Mouse (Mus musculus): ENCODE results near the gene 2310034G01Rik.

2310034G01Rik gene

GRCm38 (mm10) chr19:46328081-46329030, 21.7 kb downstream of the 2310034G01Rik start, which contains the start of gene Fbxl15:
Fbxl15 (plus strand) TSS chr19:46328184.
- DNase-seq (ENCODE audit: low spot score): peak; percentile 90

- DNase-seq (ENCODE audit: low spot score): no peak
These were observed 22.5 kb downstream of the 2310034G01Rik start for GRCm38 (mm10) chr19:46327531-46328064.

GRCm38 (mm10) chr19:46326756-46327305, 23.3 kb downstream of the 2310034G01Rik start, which contains the start of gene Psd:
Psd (minus strand) TSS chr19:46327156.
- DNase-seq (ENCODE audit: low spot score): peak; percentile 59

- peak; percentile 23 for DNase-seq (ENCODE audit: low spot score)
These were observed 23.9 kb downstream of the 2310034G01Rik start for GRCm38 (mm10) chr19:46326019-46326755.

GRCm38 (mm10) chr19:46324918-46325317, 25.2 kb downstream of the 2310034G01Rik start:
- no peak for DNase-seq (ENCODE audit: low spot score)

GRCm38 (mm10) chr19:46324366-46324765, 25.7 kb downstream of the 2310034G01Rik start:
- no peak for DNase-seq (ENCODE audit: low spot score)

- no peak for DNase-seq (ENCODE audit: low spot score)
These were observed 26.4 kb downstream of the 2310034G01Rik start for GRCm38 (mm10) chr19:46323716-46324115.

GRCm38 (mm10) chr19:46322996-46323572, 27.0 kb downstream of the 2310034G01Rik start:
- DNase-seq (ENCODE audit: low spot score): no peak

GRCm38 (mm10) chr19:46322144-46322995, 27.7 kb downstream of the 2310034G01Rik start:
- DNase-seq (ENCODE audit: low spot score): no peak

GRCm38 (mm10) chr19:46321101-46321943, 28.8 kb downstream of the 2310034G01Rik start:
- peak; percentile 78 for DNase-seq (ENCODE audit: low spot score)

- no peak for DNase-seq (ENCODE audit: low spot score)
These were observed 29.9 kb downstream of the 2310034G01Rik start for GRCm38 (mm10) chr19:46320076-46320785.

GRCm38 (mm10) chr19:46318586-46319378, 31.3 kb downstream of the 2310034G01Rik start:
- DNase-seq (ENCODE audit: low spot score): peak; percentile 83

- DNase-seq (ENCODE audit: low spot score): peak; percentile 18
These were observed 32.1 kb downstream of the 2310034G01Rik start for GRCm38 (mm10) chr19:46318031-46318471.

GRCm38 (mm10) chr19:46317546-46317885, 32.6 kb downstream of the 2310034G01Rik start:
- no peak for DNase-seq (ENCODE audit: low spot score)

GRCm38 (mm10) chr19:46316846-46317545, 33.1 kb downstream of the 2310034G01Rik start:
- DNase-seq (ENCODE audit: low spot score): no peak

- DNase-seq (ENCODE audit: low spot score): no peak
These were observed 34.1 kb downstream of the 2310034G01Rik start for GRCm38 (mm10) chr19:46315752-46316610.

All from MN1 (cell line).